Comparison of ENCODE assay signal across 8 mouse cellular contexts in genomic region chr2:133553911-133554285, GRCm38 (mm10). TPM values are rescaled to one million over a fixed set of nuclear protein-coding genes. Genes with fewer than 3 reads are reported as not detected.
DNase-seq lines count a peak whose midpoint lies in the region; ATAC-seq and TF ChIP-seq lines count a peak whose summit lies in the region.

No protein-coding gene starts in this region.

- no peak overlapping the region for H3K27ac ChIP-seq in lung, postnatal 0 days (ENCODE audit: low read length)
- H3K27ac ChIP-seq in forebrain, embryonic 15.5 days (replicated peaks), result no peak overlapping the region
- peak overlapping the region; percentile 52; the same call in 1 of the 2 replicates for H3K27ac ChIP-seq in limb, embryonic 13.5 days
- no peak overlapping the region for H3K27ac ChIP-seq in stomach, embryonic 14.5 days (ENCODE audit: low read length)

- DNase-seq in lung, postnatal 0 days (ENCODE audit: low spot score), result no peak
- DNase-seq in lung, postnatal 14 days, result no peak
- no peak for DNase-seq in right cerebral cortex, adult 2 months (ENCODE audit: low spot score in 2 of 2)
- DNase-seq in testis, postnatal 14 days (ENCODE audit: low spot score), result no peak
- DNase-seq in adrenal gland, postnatal 14 days, result no peak

- H3K4me2 ChIP-seq in lung, postnatal 0 days (replicated peaks; ENCODE audit: low read depth, low read length), result peak overlapping the region; percentile 80
- peak overlapping the region; percentile 95 for H3K4me2 ChIP-seq in forebrain, embryonic 15.5 days (replicated peaks)
- H3K4me2 ChIP-seq in limb, embryonic 13.5 days (replicated peaks), result peak overlapping the region; percentile 80
- peak overlapping the region; percentile 93 for H3K4me2 ChIP-seq in stomach, embryonic 14.5 days (replicated peaks; ENCODE audit: low read depth, low read length)

- no peak overlapping the region for H3K9ac ChIP-seq in lung, postnatal 0 days (replicated peaks; ENCODE audit: low read depth)
- no peak overlapping the region for H3K9ac ChIP-seq in forebrain, embryonic 15.5 days (replicated peaks)
- H3K9ac ChIP-seq in limb, embryonic 13.5 days, result peak overlapping the region; percentile 95
- no peak overlapping the region for H3K9ac ChIP-seq in stomach, embryonic 14.5 days (replicated peaks; ENCODE audit: low read depth, low read length)

- peaks cover 13% of the 10 kb centered on the region for H3K27me3 ChIP-seq in lung, postnatal 0 days (replicated peaks; ENCODE audit: insufficient read depth, low read length)
- peaks cover 35% of the 10 kb centered on the region for H3K27me3 ChIP-seq in forebrain, embryonic 15.5 days
- peaks cover 23% of the 10 kb centered on the region; the same call in 1 of the 2 replicates for H3K27me3 ChIP-seq in limb, embryonic 13.5 days
- H3K27me3 ChIP-seq in stomach, embryonic 14.5 days (ENCODE audit: control insufficient read depth, insufficient read depth, low read length), result 0 out of 2 replicates have a peak, but pooled peaks cover 4% of the 10 kb centered on the region

- no peaks in the 10 kb centered on the region for H3K36me3 ChIP-seq in lung, postnatal 0 days (ENCODE audit: insufficient read depth, low read length)
- H3K36me3 ChIP-seq in forebrain, embryonic 15.5 days, result no peaks in the 10 kb centered on the region
- peaks cover 7% of the 10 kb centered on the region for H3K36me3 ChIP-seq in limb, embryonic 13.5 days
- no peaks in the 10 kb centered on the region for H3K36me3 ChIP-seq in stomach, embryonic 14.5 days (ENCODE audit: control insufficient read depth, insufficient read depth, low read length)

- no peaks in the 10 kb centered on the region for H3K9me3 ChIP-seq in lung, postnatal 0 days (ENCODE audit: low read length)
- H3K9me3 ChIP-seq in forebrain, embryonic 15.5 days, result no peaks in the 10 kb centered on the region
- no peaks in the 10 kb centered on the region for H3K9me3 ChIP-seq in limb, embryonic 13.5 days
- no peaks in the 10 kb centered on the region for H3K9me3 ChIP-seq in stomach, embryonic 14.5 days (ENCODE audit: control insufficient read depth, low read depth, low read length)

- TF ChIP-seq CTCF in lung, postnatal 0 days (IDR thresholded peaks at IDR 0.05), result no peak

- H3K4me1 ChIP-seq in lung, postnatal 0 days (ENCODE audit: insufficient read depth, low read depth, low read length), result no peaks in the 10 kb centered on the region
- peaks cover 28% of the 10 kb centered on the region for H3K4me1 ChIP-seq in forebrain, embryonic 15.5 days
- H3K4me1 ChIP-seq in limb, embryonic 13.5 days, result peaks cover 52% of the 10 kb centered on the region
- no peaks in the 10 kb centered on the region for H3K4me1 ChIP-seq in stomach, embryonic 14.5 days (ENCODE audit: control insufficient read depth, insufficient read depth, low read length)

- H3K4me3 ChIP-seq in lung, postnatal 0 days (ENCODE audit: low read depth, low read length), result peak overlapping the region; percentile 49
- peak overlapping the region; percentile 55 for H3K4me3 ChIP-seq in forebrain, embryonic 15.5 days
- H3K4me3 ChIP-seq in limb, embryonic 13.5 days, result peak overlapping the region; percentile 75
- H3K4me3 ChIP-seq in stomach, embryonic 14.5 days (ENCODE audit: low read depth, low read length), result peak overlapping the region; percentile 70

- no peak for ATAC-seq in lung, postnatal 0 days
- no peak for ATAC-seq in forebrain, embryonic 15.5 days (replicated peaks)
- no peak for ATAC-seq in limb, embryonic 13.5 days (ENCODE audit: low FRiP score, low read depth)
- ATAC-seq in stomach, embryonic 14.5 days (ENCODE audit: insufficient number of reproducible peaks, insufficient read depth, low FRiP score, low read depth), result no peak

- 45% methylated on average over 9 of the region's 9 CpGs for WGBS in lung, postnatal 0 days
- 38% methylated on average over 9 of the region's 9 CpGs for WGBS in forebrain, embryonic 15.5 days
- 20% methylated on average over 9 of the region's 9 CpGs for WGBS in limb, embryonic 13.5 days
- 35% methylated on average over 9 of the region's 9 CpGs for WGBS in stomach, embryonic 14.5 days

- TF ChIP-seq EP300 in lung, postnatal 0 days (IDR thresholded peaks at IDR 0.05), result no peak

RNA-seq across cellular contexts. Expression of gene Bmp2, which starts 1.9 kb away (rescaled TPM):
- 9.1 and 9.3 TPM in 2 replicates for polyA plus RNA-seq in lung, postnatal 0 days (2015; fragmentation: Nextera tagmentation; extraction: Ambion mirVana)
- 1.3 and 1.8 TPM in 2 replicates for polyA plus RNA-seq in forebrain, embryonic 15.5 days (2015; fragmentation: Nextera tagmentation; extraction: Ambion mirVana)
- polyA plus RNA-seq in limb, embryonic 13.5 days (2015; fragmentation: Nextera tagmentation; extraction: Ambion mirVana), result 26.6 and 27.6 TPM in 2 replicates
- polyA plus RNA-seq in stomach, embryonic 14.5 days (2014; fragmentation: Nextera tagmentation; extraction: Ambion mirVana), result 4.2 and 7.4 TPM in 2 replicates
- 12.2 and 12.3 TPM in 2 replicates for total RNA-seq in adrenal gland, postnatal 14 days (2021)
